Mouse (Mus musculus) yolk sac, embryonic 10.5 days (tissue): ENCODE measurements around the gene Cntnap4.
A peak's percentile ranks its signal among the peaks of the same experiment; 100 is the strongest.

Source experiments
- DNase-seq: peaks from one replicate; pipeline ENCODE4 v3.0.0-alpha.2; 2017; ENCODE audit warnings: low spot score

Gene Cntnap4

GRCm38 (mm10) chr8:112569471-112570141 is at the start of gene Cntnap4:
Gene Cntnap4 (plus strand): TSS chr8:112570043.
- DNase-seq, result no peak

GRCm38 (mm10) chr8:112557376-112557775 is 12.5 kb upstream of the Cntnap4 start:
- DNase-seq, result no peak

GRCm38 (mm10) chr8:112570541-112570940 is 698 bp downstream of the Cntnap4 start:
- DNase-seq, result no peak

GRCm38 (mm10) chr8:112571337-112571904 is 1.6 kb downstream of the Cntnap4 start:
- DNase-seq, result peak; percentile 3

- DNase-seq, result no peak
Observed at GRCm38 (mm10) chr8:112581473-112581872, 11.6 kb downstream of the Cntnap4 start.

GRCm38 (mm10) chr8:112583440-112583839 is 13.6 kb downstream of the Cntnap4 start:
- DNase-seq, result no peak

GRCm38 (mm10) chr8:112588357-112589051 is 18.7 kb downstream of the Cntnap4 start:
- no peak for DNase-seq

GRCm38 (mm10) chr8:112589052-112589389 is 19.2 kb downstream of the Cntnap4 start:
- no peak for DNase-seq

- no peak for DNase-seq
Observed at GRCm38 (mm10) chr8:112596023-112596776, 26.4 kb downstream of the Cntnap4 start.

GRCm38 (mm10) chr8:112599975-112600374 is 30.1 kb downstream of the Cntnap4 start:
- DNase-seq, result no peak

GRCm38 (mm10) chr8:112601150-112601549 is 31.3 kb downstream of the Cntnap4 start:
- no peak for DNase-seq

- no peak for DNase-seq
Observed at GRCm38 (mm10) chr8:112610121-112610520, 40.3 kb downstream of the Cntnap4 start.

- DNase-seq, result no peak
Observed at GRCm38 (mm10) chr8:112628791-112629190, 58.9 kb downstream of the Cntnap4 start.

- no peak for DNase-seq
Observed at GRCm38 (mm10) chr8:112652657-112653056, 82.8 kb downstream of the Cntnap4 start.

- DNase-seq, result no peak
Observed at GRCm38 (mm10) chr8:112653276-112653675, 83.4 kb downstream of the Cntnap4 start.

GRCm38 (mm10) chr8:112653994-112654393 is 84.2 kb downstream of the Cntnap4 start:
- no peak for DNase-seq

GRCm38 (mm10) chr8:112664067-112664466 is 94.2 kb downstream of the Cntnap4 start:
- no peak for DNase-seq

- no peak for DNase-seq
Observed at GRCm38 (mm10) chr8:112674671-112675070, 104.8 kb downstream of the Cntnap4 start.

- no peak for DNase-seq
Observed at GRCm38 (mm10) chr8:112681757-112682156, 111.9 kb downstream of the Cntnap4 start.

GRCm38 (mm10) chr8:112695708-112696107 is 125.9 kb downstream of the Cntnap4 start:
- DNase-seq, result no peak

- no peak for DNase-seq
Observed at GRCm38 (mm10) chr8:112698141-112698540, 128.3 kb downstream of the Cntnap4 start.

- DNase-seq, result no peak
Observed at GRCm38 (mm10) chr8:112716982-112717381, 147.1 kb downstream of the Cntnap4 start.

GRCm38 (mm10) chr8:112724918-112725317 is 155.1 kb downstream of the Cntnap4 start:
- no peak for DNase-seq
